Mouse (Mus musculus) myocyte (in vitro differentiated cells): Measurements from ENCODE around the gene Tmem50b. TPM values are rescaled to one million over a fixed set of nuclear protein-coding genes. Genes with fewer than 3 reads are reported as not detected.

Experiments
- H3K27me3 ChIP-seq: one replicate; pipeline ENCODE4 v1.6.1; 2011; ENCODE audit not compliant: control insufficient read depth, insufficient read depth, insufficient read length
- H3K36me3 ChIP-seq: one replicate; pipeline ENCODE4 v1.6.1; 2011; ENCODE audit not compliant: control insufficient read depth, insufficient read depth
- H3K4me2 ChIP-seq: one replicate; pipeline ENCODE4 v1.6.1; 2011; ENCODE audit warnings: low read depth, control low read depth
- H3K4me3 ChIP-seq: one replicate; pipeline ENCODE4 v1.5.1; 2011; ENCODE audit warnings: mild to moderate bottlenecking, control low read depth, moderate library complexity
- H3K79me2 ChIP-seq: one replicate; pipeline ENCODE4 v1.6.1; 2011; ENCODE audit not compliant: control insufficient read depth, insufficient read depth
- H3ac ChIP-seq: one replicate; pipeline ENCODE4 v1.6.1; 2011; ENCODE audit not compliant: control insufficient read depth, insufficient read length
- CEBPB ChIP-seq: IDR thresholded peaks from 2 replicates; pipeline ENCODE4 v1.6.1; 2011; ENCODE audit warnings: mild to moderate bottlenecking, moderate library complexity; ENCODE audit not compliant: poor library complexity, insufficient read depth, severe bottlenecking
- E2F4 ChIP-seq: IDR thresholded peaks from one replicate; pipeline ENCODE4 v1.6.1; 2011; ENCODE audit warnings: mild to moderate bottlenecking, control low read depth, moderate library complexity; ENCODE audit not compliant: insufficient read depth
- MAX ChIP-seq: IDR thresholded peaks from one replicate; pipeline ENCODE4 v1.6.1; 2011; ENCODE audit warnings: low read depth, mild to moderate bottlenecking, control low read depth
- MYOD1 ChIP-seq, 3 experiments: IDR thresholded peaks; one replicate each; pipeline ENCODE4 v1.6.1; 2011; ENCODE audit warnings: control low read depth in 2 of 3, low read depth in 2 of 3, mild to moderate bottlenecking in 2 of 3, moderate library complexity in 1 of 3; ENCODE audit not compliant: insufficient read length in 2 of 3, control insufficient read depth in 1 of 3
- MYOG ChIP-seq, 3 experiments: IDR thresholded peaks; one replicate each; pipeline ENCODE4 v1.6.1; 2011; ENCODE audit warnings: control low read depth in 2 of 3, low read depth in 2 of 3, mild to moderate bottlenecking in 2 of 3; ENCODE audit not compliant: insufficient read length in 2 of 3, control insufficient read depth in 1 of 3, insufficient read depth in 1 of 3
- POLR2A ChIP-seq: IDR thresholded peaks from one replicate; pipeline ENCODE4 v1.6.1; 2011; ENCODE audit warnings: low read depth, mild to moderate bottlenecking, control low read depth, moderate library complexity; ENCODE audit not compliant: insufficient read length
- POLR2AphosphoS2 ChIP-seq: IDR thresholded peaks from one replicate; pipeline ENCODE4 v1.6.1; 2011; ENCODE audit warnings: low read depth, control low read depth; ENCODE audit not compliant: insufficient read length
- REST ChIP-seq: IDR thresholded peaks from one replicate; pipeline ENCODE4 v1.6.1; 2011; ENCODE audit warnings: mild to moderate bottlenecking, control low read depth, moderate library complexity; ENCODE audit not compliant: insufficient read depth, insufficient read length
- SRF ChIP-seq: IDR thresholded peaks from one replicate; pipeline ENCODE4 v1.6.1; 2011; ENCODE audit warnings: low read depth; ENCODE audit not compliant: control insufficient read depth, insufficient read length
- TCF12 ChIP-seq: IDR thresholded peaks from one replicate; pipeline ENCODE4 v1.6.1; 2011; ENCODE audit warnings: mild to moderate bottlenecking, control low read depth; ENCODE audit not compliant: poor library complexity, insufficient read depth, severe bottlenecking
- TCF3 ChIP-seq: IDR thresholded peaks from one replicate; pipeline ENCODE4 v1.6.1; 2011; ENCODE audit warnings: low read depth, control low read depth; ENCODE audit not compliant: insufficient read length
- USF1 ChIP-seq: IDR thresholded peaks from one replicate; pipeline ENCODE4 v1.6.1; 2011; ENCODE audit warnings: low read depth, mild to moderate bottlenecking, control low read depth, moderate library complexity
- polyA plus RNA-seq: library from polyadenylated mRNA; unstranded; fragments of >200 nt; fragmentation: generic; extraction: Trizol; gene quantifications from one replicate; pipeline ENCODE4 v1.2.1, GENCODE M21; 2012; ENCODE audit warnings: missing spikeins

Gene Tmem50b
- polyA plus RNA-seq, 1 experiment = 11.4 TPM

DNA sequence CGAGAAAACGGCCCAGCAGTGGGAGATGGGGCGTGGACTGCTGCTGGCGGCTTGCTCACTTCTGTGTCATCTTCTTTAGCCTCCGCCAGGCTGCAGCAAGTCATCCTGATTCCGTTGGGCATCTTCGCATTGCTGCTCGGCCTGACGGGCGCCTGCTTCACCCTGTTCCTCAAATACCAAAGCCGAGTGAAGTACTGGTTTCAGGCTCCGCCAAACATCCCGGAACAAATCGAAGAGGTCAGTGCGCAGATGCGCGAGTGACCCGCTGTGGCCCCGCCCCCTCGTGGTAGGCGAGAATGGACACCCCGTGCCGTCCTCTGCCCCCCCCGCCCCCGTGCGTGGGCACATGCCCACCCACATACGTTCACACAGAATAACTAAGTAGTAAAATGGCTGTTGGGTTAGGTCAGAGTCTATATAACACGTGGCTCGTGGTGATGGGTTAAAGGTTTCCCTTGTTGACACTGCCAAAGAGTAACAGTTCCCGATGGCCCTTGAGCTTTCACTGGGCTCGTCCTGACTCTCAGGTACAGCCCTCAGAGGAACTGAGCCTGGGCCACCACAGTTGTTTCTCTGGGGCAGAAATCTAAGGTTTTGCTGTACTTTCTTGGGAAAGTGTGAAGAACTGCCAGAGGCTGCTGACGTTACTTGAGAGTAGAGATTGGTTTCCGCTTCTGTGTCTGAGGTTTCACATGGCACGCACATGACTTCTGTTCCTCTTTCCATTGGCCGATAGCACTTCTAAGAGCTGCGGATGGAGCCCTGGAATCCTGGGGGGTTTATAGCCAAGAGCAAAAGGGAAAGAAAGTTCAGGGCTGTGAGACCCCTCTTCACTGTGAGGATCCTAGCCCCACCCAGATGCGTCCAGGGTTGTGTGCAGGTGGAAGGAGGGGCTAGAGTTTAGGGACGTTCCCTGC is 35.8 kb downstream of the Tmem50b start:
- no peak for TF ChIP-seq REST
- no peak for TF ChIP-seq CEBPB
- no peak for TF ChIP-seq E2F4
- no peak for TF ChIP-seq TCF3
- TF ChIP-seq MAX = no peak

DNA sequence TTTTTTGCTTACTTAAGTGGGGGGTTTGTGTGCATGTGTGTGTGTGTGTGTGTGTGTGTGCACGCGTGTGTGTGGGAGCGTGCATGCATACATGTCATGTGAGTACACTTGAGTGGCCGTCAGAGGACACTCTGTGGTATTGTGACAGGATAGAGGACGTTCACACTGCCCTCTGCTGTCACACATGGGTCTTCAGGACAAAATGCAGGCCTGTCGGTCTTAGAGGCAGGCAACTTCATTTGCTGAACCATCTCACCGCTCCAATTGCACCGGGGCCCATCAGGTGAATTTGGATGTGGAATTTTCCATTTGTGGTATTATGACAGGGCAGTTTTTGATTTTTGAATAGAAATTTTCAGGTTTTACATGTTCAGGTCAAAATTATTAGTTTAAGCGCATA is 36.5 kb downstream of the Tmem50b start:
- H3ac ChIP-seq = no peak overlapping the region
- H3K27me3 ChIP-seq = no peaks in the 10 kb centered on the region
- H3K36me3 ChIP-seq = peaks cover 13% of the 10 kb centered on the region
- no peak overlapping the region for H3K4me2 ChIP-seq
- H3K4me3 ChIP-seq = no peak overlapping the region
- H3K79me2 ChIP-seq = no peaks in the 10 kb centered on the region
- no peak for TF ChIP-seq MYOG (IDR thresholded peaks at IDR 0.05; ENCODE audit: control insufficient read depth in 1 of 3, insufficient read depth in 1 of 3, insufficient read length in 2 of 3, low read depth in 2 of 3)
- no peak for TF ChIP-seq TCF12
- TF ChIP-seq TCF3 = no peak
- no peak for TF ChIP-seq CEBPB
- TF ChIP-seq SRF = no peak
- no peak for TF ChIP-seq MAX
- no peak for TF ChIP-seq MYOD1 (IDR thresholded peaks at IDR 0.05; ENCODE audit: control insufficient read depth in 1 of 3, insufficient read length in 2 of 3, low read depth in 2 of 3)
- no peak for TF ChIP-seq USF1
- no peak for TF ChIP-seq REST
- TF ChIP-seq E2F4 = no peak
- no peak for TF ChIP-seq POLR2AphosphoS2
- TF ChIP-seq POLR2A = no peak

More for the DNA sequence above, 35.8 kb downstream of the Tmem50b start:
- Histone ChIP-seq H3K36me3 (peaks cover 13% of the 10 kb centered on the region), H3K4me3 (no peak overlapping the region), H3K79me2 (no peaks in the 10 kb centered on the region), H3K27me3 (no peaks in the 10 kb centered on the region), H3K4me2 (no peak overlapping the region), H3ac (no peak overlapping the region)

DNA sequence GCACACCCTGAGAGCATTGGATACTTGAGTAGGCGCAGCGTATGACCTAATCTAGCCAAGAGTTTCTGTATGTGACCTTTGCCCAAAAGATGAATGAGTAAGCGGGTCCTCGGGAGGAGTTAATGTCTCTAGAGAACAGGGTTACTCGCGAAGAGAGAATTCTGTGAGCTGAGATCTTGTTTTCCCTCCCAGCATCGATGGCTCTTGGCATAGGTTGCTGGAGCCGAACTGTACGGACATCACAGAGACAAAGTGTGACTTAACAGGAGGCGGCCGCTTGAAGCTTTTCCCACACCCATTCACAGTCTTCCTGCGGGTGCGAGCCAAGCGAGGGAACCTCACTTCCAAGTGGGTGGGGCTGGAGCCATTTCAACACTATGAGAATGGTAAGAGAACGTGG is 39.9 kb downstream of the Tmem50b start:
- Histone ChIP-seq H3K27me3 (no peaks in the 10 kb centered on the region), H3K36me3 (peaks cover 18% of the 10 kb centered on the region), H3K79me2 (no peaks in the 10 kb centered on the region), H3K4me3 (no peak overlapping the region), H3ac (no peak overlapping the region), H3K4me2 (no peak overlapping the region)
- TF ChIP-seq REST (no peak), TCF3 (no peak), CEBPB (no peak), USF1 (no peak), POLR2AphosphoS2 (no peak), TCF12 (no peak)

DNA sequence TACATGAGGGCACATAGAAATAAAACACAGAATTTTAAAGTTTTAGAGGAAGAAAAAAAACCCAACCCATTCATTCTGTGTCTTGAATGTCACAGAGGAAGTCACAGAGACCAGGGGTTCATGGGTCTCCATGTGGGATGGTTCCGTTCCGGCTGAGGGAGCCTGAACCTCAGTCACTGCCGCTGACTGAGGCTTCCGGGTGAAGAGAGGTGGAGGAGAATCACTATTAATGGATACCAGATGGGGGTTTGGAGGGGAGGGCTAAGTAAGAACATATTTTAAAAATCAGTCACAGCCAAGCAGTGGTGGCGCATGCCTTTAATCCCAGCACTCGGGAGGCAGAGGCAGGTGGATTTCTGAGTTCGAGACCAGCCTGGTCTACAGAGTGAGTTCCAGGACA is 40.4 kb downstream of the Tmem50b start:
- TF ChIP-seq POLR2AphosphoS2 (no peak), REST (no peak), MAX (no peak), E2F4 (no peak), SRF (no peak), MYOG (IDR thresholded peaks at IDR 0.05; ENCODE audit: control insufficient read depth in 1 of 3, insufficient read depth in 1 of 3, insufficient read length in 2 of 3, low read depth in 2 of 3) (no peak), MYOD1 (IDR thresholded peaks at IDR 0.05; ENCODE audit: control insufficient read depth in 1 of 3, insufficient read length in 2 of 3, low read depth in 2 of 3) (no peak), POLR2A (no peak), CEBPB (no peak), TCF3 (no peak), TCF12 (no peak), USF1 (no peak)
- no peaks in the 10 kb centered on the region for H3K79me2 ChIP-seq
- H3K4me3 ChIP-seq = no peak overlapping the region
- peaks cover 14% of the 10 kb centered on the region for H3K36me3 ChIP-seq
- no peak overlapping the region for H3K4me2 ChIP-seq
- no peaks in the 10 kb centered on the region for H3K27me3 ChIP-seq
- no peak overlapping the region for H3ac ChIP-seq

DNA sequence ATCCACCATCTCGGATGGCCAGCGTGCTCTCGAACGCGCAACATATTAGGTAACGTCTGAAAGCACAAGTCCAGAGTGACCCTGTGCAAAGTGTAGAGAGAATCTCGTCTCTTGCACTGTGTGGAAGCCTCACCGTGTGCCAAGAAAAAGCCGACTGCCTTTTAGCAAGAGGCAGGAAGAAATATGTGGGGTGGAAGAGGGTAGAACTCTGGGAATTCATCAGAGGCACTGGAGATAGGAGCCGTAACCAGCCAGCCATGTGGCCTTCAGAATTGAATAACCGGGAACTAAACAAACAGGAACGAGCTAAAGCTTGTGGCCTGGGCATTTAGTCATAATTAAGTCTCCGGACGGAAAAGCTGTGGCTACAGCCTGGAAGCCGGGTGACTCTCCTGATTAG is 40.9 kb downstream of the Tmem50b start:
- Histone ChIP-seq H3ac (no peak overlapping the region), H3K4me2 (no peak overlapping the region), H3K79me2 (peaks cover 3% of the 10 kb centered on the region), H3K4me3 (no peak overlapping the region), H3K36me3 (peaks cover 14% of the 10 kb centered on the region), H3K27me3 (no peaks in the 10 kb centered on the region)
- TF ChIP-seq CEBPB = no peak
- TF ChIP-seq TCF12 = no peak
- TF ChIP-seq MAX = no peak
- TF ChIP-seq SRF = no peak
- TF ChIP-seq MYOG (IDR thresholded peaks at IDR 0.05; ENCODE audit: control insufficient read depth in 1 of 3, insufficient read depth in 1 of 3, insufficient read length in 2 of 3, low read depth in 2 of 3) = no peak
- TF ChIP-seq E2F4 = no peak
- no peak for TF ChIP-seq MYOD1 (IDR thresholded peaks at IDR 0.05; ENCODE audit: control insufficient read depth in 1 of 3, insufficient read length in 2 of 3, low read depth in 2 of 3)
- no peak for TF ChIP-seq USF1
- TF ChIP-seq POLR2A = no peak
- TF ChIP-seq TCF3 = no peak
- no peak for TF ChIP-seq POLR2AphosphoS2
- TF ChIP-seq REST = no peak
